Mouse (Mus musculus) C2C12 (cell line): ENCODE measurements at regions not wholly inside any gene's neighbourhood (a gene's known extent, or its start where the extent isn't known, plus 50 kb on each side); places are given as distances from the start of the nearest gene placed in this dataset.

Experiments
- H3K27me3 ChIP-seq: one replicate; pipeline ENCODE4 v1.6.1; 2011; ENCODE audit not compliant: control insufficient read depth, insufficient read depth, insufficient read length
- H3K36me3 ChIP-seq: one replicate; pipeline ENCODE4 v1.6.1; 2011; ENCODE audit not compliant: control insufficient read depth, insufficient read depth
- H3K4me3 ChIP-seq: one replicate; pipeline ENCODE4 v1.5.1; 2011; ENCODE audit warnings: mild to moderate bottlenecking, control low read depth; ENCODE audit not compliant: poor library complexity, insufficient read depth, severe bottlenecking
- H3K79me2 ChIP-seq: one replicate; pipeline ENCODE4 v1.6.1; 2011; ENCODE audit not compliant: control insufficient read depth, insufficient read depth
- H3K79me3 ChIP-seq: one replicate; pipeline ENCODE4 v1.6.1; 2011; ENCODE audit warnings: low read depth, control low read depth
- H3ac ChIP-seq: one replicate; pipeline ENCODE3; 2011; ENCODE audit warnings: low read depth; ENCODE audit not compliant: control insufficient read depth, insufficient read length
- CEBPB ChIP-seq: IDR thresholded peaks from one replicate; pipeline ENCODE4 v1.6.1; 2011; ENCODE audit warnings: low read depth, mild to moderate bottlenecking, control low read depth, moderate library complexity
- CTCF ChIP-seq: IDR thresholded peaks from one replicate; pipeline ENCODE4 v1.5.1; 2011; ENCODE audit not compliant: control insufficient read depth, insufficient read depth, insufficient read length
- FOSL1 ChIP-seq: IDR thresholded peaks from one replicate; pipeline ENCODE4 v1.8.0; 2011; ENCODE audit warnings: mild to moderate bottlenecking, low read length; ENCODE audit not compliant: poor library complexity, insufficient read depth, severe bottlenecking
- MAX ChIP-seq: IDR thresholded peaks from one replicate; pipeline ENCODE4 v1.6.1; 2011; ENCODE audit warnings: mild to moderate bottlenecking, control low read depth
- MYOD1 ChIP-seq: IDR thresholded peaks from one replicate; pipeline ENCODE4 v1.6.1; 2011; ENCODE audit warnings: low read depth; ENCODE audit not compliant: control insufficient read depth, insufficient read length
- MYOG ChIP-seq: IDR thresholded peaks from one replicate; pipeline ENCODE4 v1.6.1; 2011; ENCODE audit not compliant: control insufficient read depth, insufficient read length; ENCODE audit errors: extremely low read depth
- USF1 ChIP-seq: IDR thresholded peaks from one replicate; pipeline ENCODE4 v1.6.1; 2011; ENCODE audit warnings: low read depth, mild to moderate bottlenecking, control low read depth, moderate library complexity

DNA sequence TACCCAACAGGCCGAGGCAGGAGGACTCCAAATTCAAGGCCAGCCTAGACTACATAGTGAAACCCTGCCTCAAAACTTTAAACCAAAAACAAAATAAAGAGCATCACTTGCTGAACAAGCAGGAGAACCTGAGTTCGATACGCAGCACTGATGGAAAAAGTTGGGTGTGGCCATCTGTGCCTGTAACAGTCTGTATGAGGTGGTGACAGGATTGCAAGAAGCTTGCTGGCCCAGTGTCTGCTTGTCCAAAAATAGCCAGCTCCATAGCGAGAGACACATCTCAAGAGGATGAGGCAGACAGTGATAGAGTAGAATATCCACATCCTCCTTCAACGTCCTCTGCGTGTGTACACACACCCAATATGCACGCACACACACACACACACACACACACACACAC lies 261.9 kb upstream of the Foxq1 start:
- Histone ChIP-seq H3K4me3 (no peak overlapping the region), H3K36me3 (no peaks in the 10 kb centered on the region), H3K79me2 (no peaks in the 10 kb centered on the region), H3K79me3 (no peaks in the 10 kb centered on the region), H3ac (no peak overlapping the region), H3K27me3 (no peaks in the 10 kb centered on the region)
- no peak for TF ChIP-seq FOSL1
- TF ChIP-seq CEBPB = no peak
- no peak for TF ChIP-seq MAX
- TF ChIP-seq CTCF = no peak
- no peak for TF ChIP-seq MYOD1
- TF ChIP-seq MYOG = no peak
- no peak for TF ChIP-seq USF1

DNA sequence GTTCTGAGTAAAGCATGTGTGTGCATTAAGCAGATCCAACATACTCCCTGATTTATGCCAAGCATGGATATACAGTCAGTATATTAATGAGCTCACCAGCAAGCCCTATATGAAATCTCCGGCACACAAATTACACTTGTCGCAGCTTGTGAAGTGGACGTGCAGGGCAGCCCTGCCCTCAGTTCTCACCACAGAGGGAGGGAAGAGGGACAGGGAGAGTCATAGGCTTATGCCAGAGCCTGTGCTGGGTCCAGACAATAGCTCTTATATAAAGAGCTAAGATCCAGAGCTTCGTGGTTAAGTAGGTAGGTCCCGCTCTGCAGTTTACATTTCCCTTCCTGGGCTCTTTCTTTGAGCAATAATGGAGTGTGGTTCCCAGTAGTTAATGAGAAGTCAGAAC lies 252.7 kb upstream of the Foxq1 start:
- no peaks in the 10 kb centered on the region for H3K36me3 ChIP-seq
- H3K4me3 ChIP-seq = no peak overlapping the region
- H3ac ChIP-seq = no peak overlapping the region
- H3K27me3 ChIP-seq = no peaks in the 10 kb centered on the region
- H3K79me3 ChIP-seq = no peaks in the 10 kb centered on the region
- TF ChIP-seq MYOG (no peak), USF1 (no peak), MAX (no peak), CTCF (no peak), MYOD1 (no peak), FOSL1 (no peak), CEBPB (no peak)
- no peaks in the 10 kb centered on the region for H3K79me2 ChIP-seq

DNA sequence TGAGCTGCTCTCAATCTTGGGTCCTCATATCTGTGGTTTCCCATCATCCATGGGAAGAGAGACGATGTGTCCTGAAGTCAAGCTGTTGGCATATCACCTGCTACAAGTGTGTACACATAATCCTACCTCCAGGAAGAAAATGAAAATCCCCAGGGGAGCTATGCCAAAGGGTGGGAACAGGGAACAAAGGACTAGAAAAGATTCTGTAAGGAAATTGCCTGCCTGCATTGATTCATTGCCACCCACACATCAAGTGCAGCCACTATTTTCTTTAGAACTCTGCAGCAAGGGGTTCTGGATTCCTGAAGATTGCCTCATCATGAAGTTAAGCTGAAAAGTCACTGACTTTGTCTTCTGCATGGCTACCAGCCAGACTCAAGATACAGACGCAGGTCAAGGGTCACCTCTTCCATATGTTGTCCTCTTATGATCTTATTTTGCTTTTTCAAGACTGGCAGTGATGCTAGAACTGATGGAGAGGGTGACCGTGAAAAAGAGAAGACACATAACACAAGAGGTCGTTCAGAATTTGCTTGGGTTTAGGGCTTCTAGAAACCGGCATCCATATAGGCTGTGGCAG lies 251.6 kb upstream of the Foxq1 start:
- Histone ChIP-seq H3K27me3 (no peaks in the 10 kb centered on the region), H3K4me3 (no peak overlapping the region), H3K79me2 (no peaks in the 10 kb centered on the region), H3K79me3 (no peaks in the 10 kb centered on the region), H3K36me3 (no peaks in the 10 kb centered on the region), H3ac (no peak overlapping the region)
- TF ChIP-seq FOSL1 = no peak
- TF ChIP-seq MYOD1 = no peak
- TF ChIP-seq USF1 = no peak

DNA sequence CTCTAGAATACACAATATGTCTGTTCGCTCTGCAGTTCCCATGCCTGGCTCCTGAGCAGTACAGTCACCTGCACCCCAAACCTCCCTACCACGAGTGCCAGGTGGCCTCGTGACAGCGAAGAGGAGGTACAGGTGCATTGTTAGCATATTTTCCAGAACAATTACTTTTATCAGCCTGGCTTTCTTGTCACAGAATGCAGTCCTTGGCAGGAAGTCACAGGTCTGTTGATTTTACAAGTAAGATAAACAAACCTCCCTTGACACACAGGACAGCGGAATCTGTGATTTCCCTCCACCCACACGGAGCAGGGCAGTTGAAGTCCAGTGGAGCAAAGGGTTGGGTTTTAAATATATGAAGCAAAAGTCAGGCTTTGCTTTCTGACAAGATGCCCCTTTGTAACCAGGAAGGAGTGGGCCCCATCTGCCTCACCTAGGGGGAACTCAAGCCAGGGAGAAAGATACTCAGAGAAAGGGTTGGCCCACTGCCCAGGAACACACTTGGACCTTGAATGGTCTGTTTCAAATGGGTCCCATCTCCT lies 246.8 kb upstream of the Foxq1 start:
- H3K36me3 ChIP-seq = no peaks in the 10 kb centered on the region
- H3K27me3 ChIP-seq = no peaks in the 10 kb centered on the region
- no peaks in the 10 kb centered on the region for H3K79me3 ChIP-seq
- H3K79me2 ChIP-seq = no peaks in the 10 kb centered on the region
- no peak overlapping the region for H3ac ChIP-seq
- TF ChIP-seq CEBPB = no peak
- no peak for TF ChIP-seq MYOD1
- no peak for TF ChIP-seq MYOG
- TF ChIP-seq CTCF = no peak
- TF ChIP-seq FOSL1 = no peak
- TF ChIP-seq USF1 = no peak
- TF ChIP-seq MAX = no peak
- H3K4me3 ChIP-seq = no peak overlapping the region

DNA sequence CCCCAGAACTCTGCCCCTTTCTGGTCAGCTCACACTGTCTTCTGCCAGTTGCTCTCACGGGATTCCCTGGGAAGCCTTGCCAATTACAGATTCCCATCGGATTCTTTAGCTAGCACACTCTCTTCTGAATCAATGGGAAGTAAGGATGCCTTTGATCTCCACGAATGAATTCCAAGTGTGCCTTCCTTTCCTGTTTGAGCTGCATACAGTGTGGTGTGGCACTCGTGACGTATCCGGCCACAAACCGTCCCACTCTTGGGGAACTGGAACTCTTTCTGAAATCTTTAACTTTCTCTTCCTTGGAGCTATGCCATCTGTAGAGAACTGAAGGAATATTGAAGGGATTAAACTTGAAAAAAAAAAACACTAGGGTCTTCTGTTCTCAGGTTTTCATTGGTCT lies 243.2 kb upstream of the Foxq1 start:
- Histone ChIP-seq H3K36me3 (no peaks in the 10 kb centered on the region), H3K4me3 (no peak overlapping the region), H3K79me3 (no peaks in the 10 kb centered on the region), H3ac (no peak overlapping the region), H3K79me2 (no peaks in the 10 kb centered on the region), H3K27me3 (no peaks in the 10 kb centered on the region)
- TF ChIP-seq USF1 (no peak), CEBPB (no peak), MYOG (no peak), MYOD1 (no peak), MAX (no peak), CTCF (no peak), FOSL1 (no peak)

DNA sequence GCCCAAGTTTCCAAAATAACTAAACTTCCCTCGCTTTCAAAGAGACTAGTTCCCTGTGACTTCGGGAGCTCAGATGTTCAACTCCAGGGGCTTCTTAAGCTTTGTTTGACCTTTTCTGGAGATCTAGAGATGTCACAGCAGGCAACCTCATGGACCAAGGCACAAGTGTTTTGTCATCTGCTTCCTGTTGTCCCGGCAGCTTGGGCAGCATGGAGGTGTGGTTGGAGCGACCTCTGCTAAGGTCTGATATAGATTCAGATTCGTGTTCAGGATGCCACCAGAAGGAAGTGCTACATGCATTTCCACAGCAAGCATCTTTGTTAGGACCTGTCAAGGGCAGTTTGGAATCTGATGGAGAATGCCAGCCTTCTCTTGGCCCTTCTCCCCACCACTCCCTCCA lies 242.1 kb upstream of the Foxq1 start:
- TF ChIP-seq MAX (no peak), MYOG (no peak), CTCF (no peak), USF1 (no peak), FOSL1 (no peak), MYOD1 (no peak), CEBPB (no peak)
- Histone ChIP-seq H3K4me3 (no peak overlapping the region), H3ac (no peak overlapping the region), H3K27me3 (no peaks in the 10 kb centered on the region), H3K79me2 (no peaks in the 10 kb centered on the region), H3K79me3 (no peaks in the 10 kb centered on the region), H3K36me3 (no peaks in the 10 kb centered on the region)
